Mouse (Mus musculus): ENCODE data around the gene Gm4969.

GRCm38 (mm10) chr7:19093537-19094385 lies 24.4 kb downstream of the Gm4969 start:
- no peak for TF ChIP-seq CTCF (IDR thresholded peaks at IDR 0.05; ENCODE audit: borderline replicate concordance, insufficient read depth, low read depth, low read length)
- TF ChIP-seq POLR2A (IDR thresholded peaks at IDR 0.05; ENCODE audit: borderline replicate concordance, insufficient read depth, low read length), result no peak
